Mouse (Mus musculus) heart, embryonic 15.5 days (tissue): ENCODE measurements at regions not wholly inside any gene's neighbourhood (a gene's known extent, or its start where the extent isn't known, plus 50 kb on each side); places are given as distances from the start of the nearest gene placed in this dataset.

ENCODE experiments used
- ATAC-seq: fragments of 200-750 bp; cut with Nextera tagmentation; replicated peaks from 2 replicates; pipeline ENCODE4 v1.8.0; 2017; ENCODE audit warnings: low read depth, moderate TSS enrichment; ENCODE audit not compliant: insufficient number of reproducible peaks, insufficient read depth, low FRiP score
- H3K27ac ChIP-seq: fragments of 300-500 bp; sonication (generic); 2 replicates; pipeline ENCODE4 v1.5.1; 2015; ENCODE audit warnings: mild to moderate bottlenecking, inconsistent platforms
- H3K27me3 ChIP-seq: fragments of 300-500 bp; sonication (generic); 2 replicates; pipeline ENCODE4 v1.6.1; 2015; ENCODE audit warnings: inconsistent platforms
- H3K36me3 ChIP-seq: fragments of 300-500 bp; sonication (generic); 2 replicates; pipeline ENCODE4 v1.6.1; 2015; ENCODE audit warnings: mild to moderate bottlenecking, inconsistent platforms
- H3K4me1 ChIP-seq: fragments of 300-500 bp; sonication (generic); replicated peaks from 2 replicates; pipeline ENCODE4 v1.6.1; 2015; ENCODE audit warnings: inconsistent platforms
- H3K4me2 ChIP-seq: fragments of 300-500 bp; sonication (generic); 2 replicates; pipeline ENCODE4 v1.6.1; 2015; ENCODE audit warnings: inconsistent platforms, mild to moderate bottlenecking, moderate library complexity
- H3K4me3 ChIP-seq: fragments of 300-500 bp; sonication (generic); 2 replicates; pipeline ENCODE4 v1.5.1; 2015; ENCODE audit warnings: mild to moderate bottlenecking, inconsistent platforms
- H3K9ac ChIP-seq: fragments of 300-500 bp; sonication (generic); 2 replicates; pipeline ENCODE4 v1.6.1; 2015; ENCODE audit warnings: mild to moderate bottlenecking, inconsistent platforms
- H3K9me3 ChIP-seq: fragments of 300-500 bp; sonication (generic); replicated peaks from 2 replicates; pipeline ENCODE4 v1.6.1; 2016; ENCODE audit warnings: inconsistent platforms
- whole genome bisulfite sequencing: fragments of 180-500 bp; shearing (Covaris S2); methylation state at CpG from one replicate; pipeline ENCODE4 v1.1.7; 2015; ENCODE audit warnings: mixed read lengths; 5-methylcytosine and 5-hydroxymethylcytosine counted together

- no peak overlapping the region for H3K27ac ChIP-seq
- H3K4me3 ChIP-seq, result no peak overlapping the region
- H3K4me1 ChIP-seq, result no peaks in the 10 kb centered on the region
- H3K4me2 ChIP-seq, result no peak overlapping the region
- 85% methylated on average over 4 of the region's 4 CpGs for WGBS
- H3K27me3 ChIP-seq, result no peaks in the 10 kb centered on the region
- no peaks in the 10 kb centered on the region for H3K9me3 ChIP-seq
- no peaks in the 10 kb centered on the region for H3K36me3 ChIP-seq
- no peak overlapping the region for H3K9ac ChIP-seq
- no peak for ATAC-seq
These were observed 541.8 kb upstream of the Cdh20 start for GRCm38 (mm10) chr1:104226493-104226892.

GRCm38 (mm10) chr1:104226901-104227300 is 541.4 kb upstream of the Cdh20 start:
- no peaks in the 10 kb centered on the region for H3K27me3 ChIP-seq
- H3K36me3 ChIP-seq, result no peaks in the 10 kb centered on the region
- no peak overlapping the region for H3K9ac ChIP-seq
- H3K4me3 ChIP-seq, result no peak overlapping the region
- H3K27ac ChIP-seq, result no peak overlapping the region
- no peaks in the 10 kb centered on the region for H3K4me1 ChIP-seq
- ATAC-seq, result no peak
- WGBS, result 80% methylated on average over 3 of the region's 3 CpGs
- H3K4me2 ChIP-seq, result no peak overlapping the region
- H3K9me3 ChIP-seq, result no peaks in the 10 kb centered on the region

GRCm38 (mm10) chr1:104241605-104242004 is 526.7 kb upstream of the Cdh20 start:
- H3K9me3 ChIP-seq, result no peaks in the 10 kb centered on the region
- ATAC-seq, result no peak
- no peaks in the 10 kb centered on the region for H3K36me3 ChIP-seq
- no peaks in the 10 kb centered on the region for H3K27me3 ChIP-seq
- H3K4me1 ChIP-seq, result no peaks in the 10 kb centered on the region
- no peak overlapping the region for H3K4me2 ChIP-seq
- H3K4me3 ChIP-seq, result no peak overlapping the region
- no peak overlapping the region for H3K27ac ChIP-seq
- no peak overlapping the region for H3K9ac ChIP-seq

- H3K9ac ChIP-seq, result no peak overlapping the region
- no peaks in the 10 kb centered on the region for H3K36me3 ChIP-seq
- H3K4me2 ChIP-seq, result no peak overlapping the region
- 39% methylated on average over 1 of the region's 1 CpGs for WGBS
- H3K27ac ChIP-seq, result no peak overlapping the region
- no peaks in the 10 kb centered on the region for H3K27me3 ChIP-seq
- ATAC-seq, result no peak
- no peaks in the 10 kb centered on the region for H3K4me1 ChIP-seq
- H3K9me3 ChIP-seq, result no peaks in the 10 kb centered on the region
- no peak overlapping the region for H3K4me3 ChIP-seq
These were observed 502.6 kb upstream of the Cdh20 start for GRCm38 (mm10) chr1:104265775-104266174.

GRCm38 (mm10) chr1:104307941-104308340 is 460.4 kb upstream of the Cdh20 start:
- no peak overlapping the region for H3K4me3 ChIP-seq
- H3K9me3 ChIP-seq, result no peaks in the 10 kb centered on the region
- no peaks in the 10 kb centered on the region for H3K27me3 ChIP-seq
- no peak for ATAC-seq
- no peak overlapping the region for H3K27ac ChIP-seq
- no peak overlapping the region for H3K4me2 ChIP-seq
- no peak overlapping the region for H3K9ac ChIP-seq
- H3K36me3 ChIP-seq, result no peaks in the 10 kb centered on the region
- WGBS, result 76% methylated on average over 2 of the region's 2 CpGs
- H3K4me1 ChIP-seq, result no peaks in the 10 kb centered on the region

DNA sequence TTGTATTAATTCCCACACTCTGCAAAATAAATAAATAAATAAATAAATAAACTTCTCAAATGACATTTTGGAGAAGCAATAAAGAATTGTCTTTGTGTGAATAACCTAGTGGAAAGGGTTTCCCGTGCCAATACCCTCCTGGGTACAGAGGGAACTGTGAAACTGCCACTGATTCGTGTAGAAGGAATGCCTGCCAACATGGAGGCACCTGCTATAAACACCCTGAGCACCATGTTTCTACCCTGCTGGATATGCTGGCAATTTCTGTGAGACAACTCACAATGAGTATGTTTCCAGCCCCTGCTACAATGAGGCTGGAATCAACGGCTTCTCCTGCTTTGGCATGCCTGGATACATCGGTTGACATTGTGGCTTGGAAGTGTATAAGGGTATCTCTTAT is 456.7 kb upstream of the Cdh20 start:
- no peaks in the 10 kb centered on the region for H3K9me3 ChIP-seq
- no peaks in the 10 kb centered on the region for H3K27me3 ChIP-seq
- WGBS, result 72% methylated on average over 4 of the region's 4 CpGs
- H3K4me3 ChIP-seq, result no peak overlapping the region
- no peaks in the 10 kb centered on the region for H3K4me1 ChIP-seq
- H3K27ac ChIP-seq, result no peak overlapping the region
- H3K4me2 ChIP-seq, result no peak overlapping the region
- ATAC-seq, result no peak
- H3K36me3 ChIP-seq, result no peaks in the 10 kb centered on the region
- H3K9ac ChIP-seq, result no peak overlapping the region

DNA sequence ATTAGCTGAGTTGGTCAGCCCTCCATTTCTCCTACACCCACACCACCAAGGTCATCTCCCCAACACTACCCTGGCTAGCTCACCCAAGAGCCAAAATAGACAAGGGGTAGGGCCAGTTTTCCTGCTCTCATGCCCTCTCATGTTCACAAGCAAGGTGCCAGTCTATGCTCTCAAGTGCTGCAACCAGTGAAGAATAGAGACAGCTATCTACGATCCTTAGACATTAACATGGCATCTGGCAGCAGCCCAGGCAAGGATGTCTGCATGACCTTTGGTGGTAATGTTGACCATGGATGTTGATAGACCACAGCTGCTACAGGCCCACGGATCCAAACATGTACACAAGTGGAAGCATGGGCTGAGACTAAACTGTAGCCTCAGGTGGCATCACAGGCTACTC is 453.3 kb upstream of the Cdh20 start:
- ATAC-seq, result no peak
- Histone ChIP-seq H3K27ac (no peak overlapping the region), H3K9ac (no peak overlapping the region), H3K36me3 (no peaks in the 10 kb centered on the region), H3K4me2 (no peak overlapping the region), H3K4me3 (no peak overlapping the region), H3K27me3 (no peaks in the 10 kb centered on the region), H3K4me1 (no peaks in the 10 kb centered on the region), H3K9me3 (no peaks in the 10 kb centered on the region)
- 71% methylated on average over 2 of the region's 2 CpGs for WGBS

- ATAC-seq, result no peak
- no peak overlapping the region for H3K9ac ChIP-seq
- no peaks in the 10 kb centered on the region for H3K4me1 ChIP-seq
- H3K27me3 ChIP-seq, result no peaks in the 10 kb centered on the region
- H3K27ac ChIP-seq, result no peak overlapping the region
- H3K36me3 ChIP-seq, result no peaks in the 10 kb centered on the region
- H3K4me3 ChIP-seq, result no peak overlapping the region
- H3K9me3 ChIP-seq, result no peaks in the 10 kb centered on the region
- H3K4me2 ChIP-seq, result no peak overlapping the region
These were observed 450.3 kb upstream of the Cdh20 start for GRCm38 (mm10) chr1:104318020-104318419.

DNA sequence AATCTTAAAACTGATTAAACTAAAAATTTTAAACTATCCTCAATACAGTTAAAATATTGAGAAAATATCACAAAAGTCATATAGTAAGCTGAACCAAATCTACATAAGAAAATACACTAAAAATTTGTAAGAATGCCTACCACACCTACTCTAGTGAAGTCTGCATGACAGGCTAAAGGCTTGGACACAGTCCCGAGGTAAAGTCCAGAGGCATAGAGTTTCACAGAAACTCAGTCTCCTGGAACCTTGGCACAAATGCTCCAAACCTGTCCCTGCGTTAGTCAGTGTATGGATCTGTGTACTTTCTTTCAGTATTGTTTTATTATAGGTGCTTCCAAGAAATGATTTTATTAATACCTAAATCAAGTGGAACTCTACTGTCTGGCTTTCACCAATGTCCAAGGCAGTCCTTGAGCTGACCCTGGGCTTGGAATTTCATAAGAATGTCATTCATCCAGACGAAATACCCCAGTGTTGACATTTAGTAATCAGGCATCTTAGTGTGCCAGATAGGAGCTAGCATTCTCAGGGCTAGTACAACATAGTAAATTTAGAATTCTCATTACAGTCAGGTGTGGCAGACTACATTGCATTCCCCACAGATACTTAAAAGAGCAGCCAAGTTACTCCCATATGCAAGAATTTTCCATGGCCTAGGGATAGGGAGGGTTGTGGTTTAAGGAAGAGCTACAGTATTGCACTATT is 435.5 kb upstream of the Cdh20 start:
- peak overlapping the region; percentile 83 for H3K27ac ChIP-seq
- no peak overlapping the region for H3K9ac ChIP-seq
- H3K4me2 ChIP-seq, result no peak overlapping the region
- no peaks in the 10 kb centered on the region for H3K9me3 ChIP-seq
- H3K4me3 ChIP-seq, result no peak overlapping the region
- H3K4me1 ChIP-seq, result no peaks in the 10 kb centered on the region
- no peaks in the 10 kb centered on the region for H3K27me3 ChIP-seq
- 38% methylated on average over 3 of the region's 3 CpGs for WGBS
- no peaks in the 10 kb centered on the region for H3K36me3 ChIP-seq
- peak; percentile 84 for ATAC-seq

GRCm38 (mm10) chr1:104333577-104333976 is 434.8 kb upstream of the Cdh20 start:
- Histone ChIP-seq H3K36me3 (no peaks in the 10 kb centered on the region), H3K4me3 (no peak overlapping the region), H3K4me1 (no peaks in the 10 kb centered on the region), H3K9ac (no peak overlapping the region), H3K9me3 (no peaks in the 10 kb centered on the region), H3K27me3 (no peaks in the 10 kb centered on the region), H3K4me2 (no peak overlapping the region), H3K27ac (peak overlapping the region; percentile 83)
- WGBS, result 35% methylated on average over 2 of the region's 2 CpGs
- ATAC-seq, result peak; percentile 43; the same call in 1 of the 2 replicates
